Mouse (Mus musculus): ENCODE measurements around the gene Gm38394.

The Gm38394 gene

DNA sequence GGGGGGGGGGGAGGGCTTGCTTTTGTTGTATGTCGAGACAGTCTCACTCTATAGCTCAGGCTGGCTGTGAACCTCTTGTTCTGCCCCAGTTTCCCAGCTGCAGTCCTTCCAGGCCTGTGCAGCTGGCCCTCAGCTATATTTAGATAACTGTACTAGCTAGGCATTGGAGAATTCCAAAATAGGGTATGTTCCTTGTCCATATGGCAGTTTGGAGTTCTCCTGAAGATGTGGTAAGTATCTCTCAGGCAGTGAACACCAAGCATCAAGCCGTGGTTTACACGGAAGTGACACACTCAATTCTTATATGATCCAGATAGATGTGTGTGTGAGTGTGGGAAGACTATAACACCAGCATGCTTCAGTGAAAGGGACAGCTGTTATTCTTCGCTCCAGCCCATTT lies 2.3 kb upstream of the Gm38394 start:
- DNase-seq, result no peak

DNA sequence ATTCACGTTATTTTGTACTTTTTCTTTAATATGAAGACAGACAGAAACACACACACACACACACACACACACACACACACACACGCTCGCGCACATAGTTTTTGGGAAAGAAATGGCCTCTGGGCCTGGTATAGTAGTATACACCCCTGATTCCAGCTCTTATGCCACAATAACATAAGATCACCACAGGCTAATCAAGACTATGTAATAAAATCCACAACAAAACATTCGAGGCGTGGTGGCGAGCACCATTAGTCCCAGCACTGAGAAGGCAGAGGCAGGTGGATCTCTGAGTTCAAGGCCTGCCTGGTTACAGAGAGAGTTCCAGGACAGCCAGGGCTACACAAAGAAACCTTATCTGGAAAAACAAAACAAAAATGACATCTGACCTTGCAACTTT lies 1.8 kb upstream of the Gm38394 start:
- DNase-seq, result no peak

DNA sequence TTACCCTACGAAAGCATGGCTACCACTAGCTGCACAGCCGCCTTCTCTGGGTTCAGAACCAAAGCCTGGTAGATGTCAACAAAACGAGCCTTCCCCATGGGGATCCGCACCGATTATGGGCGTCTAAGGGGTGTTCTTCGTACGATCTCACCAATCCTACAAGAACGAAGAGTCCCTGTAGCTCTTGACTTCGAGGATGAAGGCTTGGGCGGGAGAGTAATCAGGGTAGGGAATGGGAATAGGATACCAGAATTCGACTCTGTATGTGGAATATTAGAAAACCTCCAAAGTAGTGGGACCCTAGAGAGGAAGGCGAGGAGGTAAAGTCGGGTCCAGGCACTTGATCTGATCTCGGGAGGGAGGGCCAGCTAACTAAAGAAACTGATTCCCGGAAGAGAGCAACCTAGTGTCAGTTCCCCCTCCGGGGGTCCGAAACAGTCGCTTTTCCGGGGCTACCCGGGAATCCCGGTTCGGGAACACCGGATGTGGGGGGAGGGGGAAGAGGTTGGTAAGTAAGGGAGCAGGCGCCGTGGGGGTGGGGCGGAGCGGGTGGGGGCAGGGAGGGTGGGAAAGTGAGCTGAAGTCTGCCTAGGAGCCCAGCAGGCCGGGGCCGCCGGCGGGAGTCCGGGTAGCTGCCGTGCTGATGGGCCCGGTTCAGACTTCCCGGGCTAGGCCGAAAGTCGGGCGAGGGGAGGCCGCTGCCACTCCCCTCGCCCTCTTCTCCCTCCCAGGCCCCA lies 484 bp downstream of the Gm38394 start, which contains the start of gene Zbed6:
Gene Zbed6 (minus strand): TSS at position 420 of the 737 bp plus-strand sequence.
- peak; percentile 88 for DNase-seq

DNA sequence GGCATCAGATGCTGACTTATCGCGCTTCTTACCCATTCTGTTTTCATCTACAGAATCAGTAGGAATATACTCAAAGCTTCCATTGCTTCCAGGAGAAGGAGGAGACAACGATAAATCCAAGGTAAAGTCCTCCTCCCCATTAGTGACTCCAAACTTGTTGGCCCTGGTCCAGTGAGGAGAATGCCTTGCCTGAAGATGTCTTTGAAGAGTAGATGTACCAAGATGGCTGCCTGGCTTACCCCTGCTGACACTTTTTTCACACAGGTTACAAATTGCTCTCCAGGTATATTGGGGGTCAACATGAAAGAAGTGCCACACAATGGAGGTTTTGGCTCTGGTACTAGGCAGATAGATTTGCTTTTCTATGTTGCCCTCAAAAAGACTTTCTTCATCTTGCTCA lies 2.2 kb downstream of the Gm38394 start:
- no peak for DNase-seq

DNA sequence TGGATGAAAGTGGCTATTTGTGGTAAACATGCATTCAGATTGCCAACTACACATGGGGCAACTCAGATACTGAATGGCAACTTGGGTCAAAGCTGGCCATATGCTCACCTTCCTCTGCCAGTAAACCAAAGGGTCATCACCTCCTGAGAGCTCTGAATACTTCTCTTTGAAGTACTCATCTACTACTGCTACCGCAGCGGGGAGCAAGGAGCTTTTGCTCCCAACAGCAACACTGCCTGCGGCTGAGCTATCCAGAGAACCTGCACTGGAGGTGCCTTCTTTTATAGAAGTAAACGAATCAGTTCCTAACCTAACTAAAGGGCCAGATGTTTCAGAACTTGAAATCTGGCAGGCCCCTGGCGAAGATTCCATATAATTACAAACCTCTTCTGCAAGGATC lies 4.3 kb downstream of the Gm38394 start:
- DNase-seq, result no peak

DNA sequence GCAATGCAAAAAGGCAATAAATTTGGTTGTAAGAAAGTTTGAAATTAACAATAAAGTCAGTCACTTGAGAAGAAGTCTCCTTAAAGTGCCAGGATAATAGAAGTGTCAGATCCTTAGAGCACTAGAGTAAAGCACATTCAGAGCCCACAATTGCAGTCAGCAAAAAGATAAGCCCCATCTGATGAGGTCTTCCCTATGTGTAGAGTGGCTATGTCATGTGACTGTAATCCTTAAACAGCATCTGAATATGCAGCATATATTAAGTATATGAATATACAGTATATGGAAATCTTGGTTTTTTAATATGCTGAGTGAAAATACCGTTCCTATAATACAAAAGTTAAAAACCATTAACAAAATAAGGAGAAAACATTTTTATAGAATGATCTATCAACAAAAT lies 8.1 kb downstream of the Gm38394 start:
- DNase-seq, result no peak

DNA sequence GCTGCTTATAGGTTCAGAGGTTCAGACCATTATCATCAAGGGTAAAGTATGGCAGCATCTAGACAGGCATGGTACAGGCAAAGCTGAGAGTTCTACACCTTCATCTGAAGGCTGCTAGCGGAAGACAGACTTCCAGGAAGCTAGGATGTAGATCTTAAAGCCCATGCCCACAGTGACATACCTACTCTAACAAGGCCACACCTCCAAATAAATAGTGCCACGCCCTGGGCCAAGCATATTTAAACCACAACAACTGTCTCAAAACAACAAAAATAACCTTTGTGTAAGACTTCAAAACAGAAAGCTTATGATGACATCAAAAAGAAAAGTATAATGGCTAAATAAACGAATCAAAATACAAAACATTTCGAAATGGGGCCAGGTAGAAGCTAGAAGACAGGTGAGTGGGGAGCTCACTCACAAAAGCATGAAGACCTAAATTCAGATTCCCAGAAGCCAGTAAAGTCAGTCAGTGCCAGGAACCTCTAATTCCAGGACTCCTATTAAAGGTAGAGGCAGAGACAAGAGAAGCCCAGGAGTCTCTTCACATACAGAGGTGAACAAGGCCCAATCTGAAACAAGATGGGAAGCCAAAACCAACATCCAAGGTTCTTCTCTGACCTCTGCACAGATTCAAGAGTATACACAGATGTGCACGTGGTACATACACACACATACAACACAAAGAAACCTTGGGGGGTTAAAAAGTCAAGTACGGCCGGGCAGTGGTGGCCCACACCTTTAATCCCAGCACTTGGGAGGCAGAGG lies 10.6 kb downstream of the Gm38394 start:
- no peak for DNase-seq

DNA sequence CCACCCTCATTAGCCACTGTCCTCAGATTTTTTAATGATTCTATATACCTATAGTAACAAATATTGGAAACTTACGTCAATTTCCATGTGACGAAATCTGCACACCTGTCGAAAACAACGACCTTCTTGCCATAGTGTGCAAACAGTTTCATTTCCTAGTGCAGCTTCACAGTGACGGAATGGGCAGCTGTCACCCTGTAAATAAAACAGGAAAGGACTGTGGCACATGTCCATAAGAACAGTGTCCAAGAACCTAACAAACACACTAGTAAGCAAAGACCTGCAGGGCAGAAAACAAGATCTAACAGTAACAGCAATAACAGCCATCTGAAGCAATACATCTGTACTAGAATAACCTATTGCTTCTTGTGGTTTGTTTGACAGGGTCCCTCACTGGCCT lies 15.5 kb downstream of the Gm38394 start:
- DNase-seq, result no peak

DNA sequence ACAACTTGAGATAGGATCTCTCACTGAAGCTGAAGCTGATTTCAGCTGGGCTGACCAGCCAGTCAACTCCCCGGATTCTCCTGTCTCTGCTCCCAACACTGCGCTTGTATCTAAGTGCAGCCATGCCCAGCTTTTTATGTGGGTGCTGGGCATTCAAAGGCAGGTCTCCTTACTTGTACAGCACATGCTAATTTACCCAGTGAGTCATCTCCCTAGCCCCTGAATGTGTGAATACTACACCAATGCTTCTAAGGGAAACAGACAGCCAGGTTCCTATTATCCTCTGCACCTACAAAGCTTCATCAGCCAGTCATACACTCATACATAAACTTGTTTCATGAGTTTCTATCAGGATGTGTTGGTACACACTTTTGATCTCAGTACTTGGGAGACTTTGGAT lies 20.0 kb downstream of the Gm38394 start:
- DNase-seq, result no peak

DNA sequence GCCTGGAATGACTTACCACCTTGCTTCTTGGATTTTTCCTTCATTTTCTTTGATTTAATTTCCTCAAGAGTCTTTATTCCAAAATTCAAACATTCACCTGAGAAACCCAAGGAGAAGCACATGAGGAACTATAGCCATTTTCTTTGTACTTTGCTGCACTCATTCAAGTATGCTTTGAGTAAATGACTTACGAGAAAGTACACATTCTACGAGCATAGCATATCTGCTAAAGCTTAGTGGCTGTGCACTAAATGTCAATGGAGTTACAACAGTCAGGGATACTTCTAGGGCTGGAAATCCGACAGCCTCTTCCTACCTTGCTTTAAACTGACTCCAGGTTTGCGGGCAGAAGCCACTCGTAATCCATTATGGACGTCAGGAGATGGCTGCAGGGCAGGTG lies 22.6 kb downstream of the Gm38394 start:
- DNase-seq, result no peak

DNA sequence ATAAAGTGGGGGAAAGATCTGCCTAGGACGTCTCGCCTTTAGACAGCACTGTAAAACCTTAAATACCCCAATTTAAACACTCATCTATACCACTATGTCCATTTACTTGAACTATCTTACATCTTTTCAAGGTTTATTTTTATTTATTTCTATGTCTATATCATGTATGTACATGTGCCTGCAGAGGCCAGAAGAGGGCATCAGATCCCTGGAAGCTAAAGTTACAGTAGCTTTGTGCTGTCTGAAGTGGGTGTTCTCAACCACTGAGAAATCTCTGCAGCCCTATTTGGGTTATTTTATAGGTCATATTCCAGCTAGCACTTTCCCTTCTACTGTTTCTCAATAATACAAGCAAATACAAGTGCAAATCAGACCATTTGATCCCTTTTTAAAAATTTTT lies 28.9 kb downstream of the Gm38394 start:
- DNase-seq, result no peak

DNA sequence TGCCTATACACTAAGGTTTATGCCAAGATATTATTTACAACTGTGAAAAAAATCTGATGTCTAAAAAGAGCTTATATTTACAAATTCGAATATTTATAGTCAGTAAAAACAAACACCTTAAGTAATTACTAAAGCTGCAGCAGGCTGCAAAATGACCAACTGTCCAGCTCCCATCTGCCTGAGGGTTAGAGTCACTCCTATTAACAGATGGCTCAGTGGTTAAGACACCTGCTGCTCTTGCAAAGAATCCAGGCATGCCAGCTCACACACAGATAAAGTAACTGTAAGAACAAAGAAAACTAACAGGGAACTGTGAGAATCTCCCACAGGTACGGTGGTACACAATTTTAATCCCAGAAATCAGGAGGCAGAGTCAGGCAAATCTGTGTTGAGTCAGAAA lies 36.1 kb downstream of the Gm38394 start:
- DNase-seq, result no peak

DNA sequence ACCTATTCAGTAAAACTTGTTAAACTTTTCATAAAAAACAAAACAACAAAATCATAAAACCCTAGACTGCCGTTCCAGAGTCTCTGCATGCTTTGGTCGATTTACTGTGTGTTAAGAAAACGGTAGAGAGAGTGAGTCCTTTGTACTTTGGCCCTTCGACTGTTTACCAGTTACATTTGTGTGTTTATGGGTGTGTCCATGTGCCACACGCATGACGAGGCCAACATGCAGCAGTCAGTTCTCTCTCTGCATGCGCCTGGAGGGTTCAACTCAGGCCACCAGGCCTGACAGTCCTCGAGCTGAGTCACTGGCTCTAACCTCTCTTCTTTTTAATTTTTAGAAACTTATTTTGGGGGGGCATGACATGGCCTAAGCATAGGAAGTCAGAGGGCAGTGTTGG lies 42.8 kb downstream of the Gm38394 start:
- DNase-seq, result no peak

DNA sequence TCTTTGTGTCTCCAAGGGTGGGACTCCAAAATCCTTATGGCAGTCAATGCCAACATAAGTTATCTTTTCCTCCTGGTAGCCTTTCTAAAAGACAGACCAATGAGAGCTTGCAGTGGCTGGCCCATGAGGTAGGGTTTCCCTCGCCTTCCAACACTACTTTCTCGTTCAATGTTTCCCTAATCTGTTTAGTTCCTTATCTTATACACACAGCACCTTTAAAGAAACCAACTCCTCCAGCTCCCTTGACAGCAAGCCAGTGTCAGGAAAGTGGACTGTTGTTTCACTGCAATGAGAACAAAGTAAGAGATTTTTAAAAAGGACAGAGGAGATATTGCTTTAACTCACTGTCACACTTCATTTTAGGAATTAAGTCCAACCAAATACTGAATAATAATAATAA lies 43.2 kb downstream of the Gm38394 start:
- DNase-seq, result no peak

DNA sequence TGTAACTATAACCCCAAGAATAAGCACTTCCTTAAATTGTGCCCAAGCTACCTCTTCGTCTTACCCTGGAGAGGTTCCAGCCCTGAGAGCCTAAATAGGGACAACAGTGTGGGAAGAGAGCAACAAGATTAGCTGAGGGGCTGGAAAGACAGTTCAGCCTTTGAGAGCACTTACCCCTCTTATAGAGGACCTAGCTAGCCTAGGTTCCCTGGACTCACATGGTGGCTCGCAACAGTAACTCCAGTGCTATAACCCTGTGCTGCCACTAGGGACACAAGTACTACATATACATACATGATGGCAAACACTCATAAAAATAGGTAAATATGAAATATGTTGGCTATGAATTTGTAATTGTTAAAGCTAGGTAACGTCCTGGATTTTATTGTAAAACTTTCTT lies 47.3 kb downstream of the Gm38394 start:
- DNase-seq, result no peak

DNA sequence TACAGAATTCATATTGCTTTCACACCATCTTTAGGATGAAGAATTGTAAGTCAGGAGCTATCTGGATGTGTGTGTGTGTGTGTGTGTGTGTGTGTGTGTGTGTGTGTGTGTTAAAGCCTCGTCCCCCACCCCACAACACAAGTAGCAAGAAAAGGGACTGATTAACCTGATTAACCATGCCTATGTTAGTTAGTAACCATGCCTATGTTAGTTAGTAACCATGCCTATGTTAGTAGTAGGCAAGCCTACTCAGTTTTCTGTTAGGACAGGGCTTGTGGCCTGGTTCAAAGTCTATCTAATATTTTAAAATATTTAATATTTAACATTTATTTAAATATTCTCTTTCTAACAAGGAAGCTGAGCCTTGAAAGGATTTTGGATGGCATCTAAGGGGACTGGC lies 49.7 kb downstream of the Gm38394 start:
- no peak for DNase-seq

DNA sequence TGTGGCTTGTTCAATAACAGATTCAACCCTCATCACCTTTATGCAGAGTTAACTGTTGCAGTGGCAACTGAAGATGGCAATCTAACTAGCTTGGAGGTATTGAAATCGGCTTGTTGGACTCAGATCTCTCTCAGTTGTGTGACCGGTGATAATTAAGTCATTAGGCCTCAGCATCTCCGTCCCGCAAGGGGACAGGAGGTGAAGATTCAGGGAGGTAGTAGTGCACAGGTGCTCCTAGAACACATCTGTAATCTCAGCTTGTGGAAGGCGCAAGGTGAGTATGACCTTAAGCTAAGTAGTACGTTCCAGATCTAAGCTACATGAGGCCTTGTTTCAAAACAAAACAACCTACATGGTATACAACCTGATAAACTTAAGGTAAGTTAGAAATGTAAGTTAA lies 50.5 kb downstream of the Gm38394 start:
- DNase-seq, result no peak

DNA sequence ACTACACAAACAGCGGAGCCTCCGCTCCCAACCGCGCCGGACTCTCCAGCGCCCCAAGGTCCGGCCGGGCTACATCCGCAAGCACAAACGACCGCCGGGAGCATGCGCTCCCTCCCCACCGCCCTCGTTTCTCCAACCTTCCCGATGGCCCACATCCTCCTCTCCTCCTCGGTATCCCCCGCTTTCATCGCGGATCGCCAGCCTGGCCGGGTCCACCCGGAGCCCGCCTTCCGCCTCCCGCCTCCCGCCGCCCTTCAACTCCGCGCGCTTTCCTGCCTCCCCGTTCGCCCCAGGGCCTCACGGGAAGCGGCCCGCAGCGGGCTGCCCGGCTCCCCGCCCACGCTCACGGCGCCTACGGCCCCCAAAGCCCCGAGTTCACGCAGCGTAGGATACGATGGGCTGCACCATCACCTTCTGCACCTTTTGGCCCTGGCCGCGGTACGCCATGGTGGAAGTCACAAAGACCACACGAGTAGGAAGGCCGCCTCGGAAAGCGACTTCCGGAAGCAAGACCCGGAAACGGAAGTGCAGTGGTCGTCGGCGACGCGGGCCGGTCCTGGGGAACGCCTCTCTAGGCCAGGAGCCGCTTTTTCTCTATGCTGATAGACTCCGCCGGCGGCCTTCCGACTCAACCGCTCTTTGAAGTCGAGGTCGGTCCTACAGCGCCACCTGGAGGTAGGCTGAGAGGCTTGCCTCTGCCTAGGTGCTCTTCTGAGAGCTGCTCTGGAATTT lies 51.2 kb downstream of the Gm38394 start, which contains the start of gene Snrpe:
Gene Snrpe (minus strand): TSS at position 521 of the 732 bp plus-strand sequence.
- peak; percentile 100 for DNase-seq

DNA sequence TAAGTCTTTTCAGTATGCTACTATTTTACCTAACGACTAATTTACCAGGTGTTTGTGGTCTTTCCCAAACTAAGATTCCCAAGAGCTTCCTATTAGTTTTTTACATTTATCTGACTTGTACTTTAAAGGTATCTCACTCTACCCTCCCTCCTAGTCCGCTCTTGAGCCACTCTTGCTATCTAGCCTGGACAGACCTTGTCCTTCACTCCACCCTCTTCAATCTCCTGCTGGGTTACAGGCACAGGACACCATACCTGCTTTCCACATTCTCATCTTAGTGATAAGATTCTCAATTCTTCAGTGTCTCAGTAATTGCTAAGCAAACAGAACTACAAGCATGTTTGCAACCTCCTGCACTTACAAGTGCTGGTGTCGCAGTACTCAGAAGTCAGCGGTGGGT lies 57.9 kb downstream of the Gm38394 start:
- no peak for DNase-seq

DNA sequence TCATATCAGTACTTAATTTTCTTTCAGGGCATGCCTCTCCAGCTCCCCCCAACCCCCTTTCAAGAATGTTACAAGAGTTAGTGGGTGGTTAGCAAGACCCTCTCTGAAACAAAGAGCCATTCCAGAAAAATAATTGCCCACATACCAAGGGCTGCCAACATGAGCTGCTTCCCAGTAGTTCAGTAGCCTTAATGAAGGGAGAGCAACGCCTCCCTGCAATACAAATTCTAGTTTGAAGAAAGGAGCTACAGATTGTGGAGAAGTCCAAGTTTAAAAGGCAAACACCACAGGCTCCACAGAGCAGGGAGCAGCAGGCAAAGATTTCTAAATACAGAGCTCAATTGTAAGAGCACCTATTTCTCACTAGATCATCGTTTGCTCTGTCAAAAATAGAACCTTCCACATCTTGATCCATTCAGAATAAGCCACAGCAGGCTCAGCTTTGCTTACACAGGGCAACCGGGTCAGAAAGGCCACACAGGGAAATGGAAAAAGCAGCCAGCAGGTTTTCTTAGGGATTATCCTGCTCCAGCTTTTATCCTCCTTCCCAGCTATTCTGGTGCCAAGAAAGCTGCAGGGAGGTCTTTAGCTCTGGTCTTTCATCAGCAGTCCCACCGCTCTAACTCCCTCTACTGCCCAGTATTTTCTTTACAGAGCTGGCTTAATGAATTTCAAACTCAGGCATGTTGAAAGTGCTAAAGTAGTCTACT lies 64.7 kb downstream of the Gm38394 start:
- peak; percentile 71 for DNase-seq

DNA sequence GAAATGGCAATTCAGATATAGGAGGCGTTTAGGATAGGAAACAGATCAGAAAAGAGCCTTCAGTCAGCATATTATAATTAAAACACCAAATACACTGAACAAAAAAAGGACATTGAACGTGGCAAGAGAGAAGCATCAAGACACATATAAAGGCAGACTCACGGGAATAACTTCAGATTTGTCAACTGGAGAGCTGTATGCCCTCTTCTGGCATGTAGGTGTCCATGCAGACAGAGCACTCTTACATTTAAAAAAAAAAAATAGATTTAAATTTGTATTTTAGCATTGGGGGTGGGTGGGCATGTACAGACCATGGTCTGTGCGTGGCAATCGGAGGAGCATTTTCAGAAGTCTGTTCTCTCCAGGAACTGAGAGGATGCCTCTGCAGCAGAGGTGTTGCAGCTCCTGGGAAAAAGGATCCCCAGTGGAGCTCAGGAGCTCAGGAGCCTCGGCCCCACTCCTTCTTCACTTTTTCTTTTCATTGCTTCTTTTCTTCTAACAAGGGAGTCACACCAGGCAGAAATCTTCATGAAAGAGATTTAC lies 75.1 kb downstream of the Gm38394 start:
- DNase-seq, result no peak

DNA sequence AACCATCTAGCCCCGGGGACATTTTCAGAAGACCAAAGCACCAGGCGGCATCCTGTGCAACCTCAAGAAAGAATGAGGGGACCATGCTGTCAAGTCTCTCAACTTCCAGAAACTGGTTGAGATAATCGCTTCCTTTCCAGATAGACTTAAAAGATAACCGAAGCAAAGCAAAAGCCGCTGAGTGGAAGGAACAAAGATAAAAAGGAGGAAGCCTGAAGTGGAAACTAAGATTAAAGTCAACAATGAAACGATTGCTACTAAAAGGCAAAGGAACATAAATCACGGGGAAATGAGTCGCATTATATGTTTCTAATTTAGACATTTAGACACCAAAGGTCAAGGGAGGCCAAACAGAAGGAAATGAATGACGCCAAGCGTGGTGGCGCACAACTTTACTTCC lies 89.8 kb downstream of the Gm38394 start:
- DNase-seq, result no peak
